Mouse (Mus musculus) MN1 (cell line): ENCODE data around the gene Tmem128.

Experiments
- DNase-seq: peaks from one replicate; pipeline ENCODE4 v3.0.0-alpha.2; 2016; ENCODE audit warnings: low spot score

The Tmem128 gene

DNA sequence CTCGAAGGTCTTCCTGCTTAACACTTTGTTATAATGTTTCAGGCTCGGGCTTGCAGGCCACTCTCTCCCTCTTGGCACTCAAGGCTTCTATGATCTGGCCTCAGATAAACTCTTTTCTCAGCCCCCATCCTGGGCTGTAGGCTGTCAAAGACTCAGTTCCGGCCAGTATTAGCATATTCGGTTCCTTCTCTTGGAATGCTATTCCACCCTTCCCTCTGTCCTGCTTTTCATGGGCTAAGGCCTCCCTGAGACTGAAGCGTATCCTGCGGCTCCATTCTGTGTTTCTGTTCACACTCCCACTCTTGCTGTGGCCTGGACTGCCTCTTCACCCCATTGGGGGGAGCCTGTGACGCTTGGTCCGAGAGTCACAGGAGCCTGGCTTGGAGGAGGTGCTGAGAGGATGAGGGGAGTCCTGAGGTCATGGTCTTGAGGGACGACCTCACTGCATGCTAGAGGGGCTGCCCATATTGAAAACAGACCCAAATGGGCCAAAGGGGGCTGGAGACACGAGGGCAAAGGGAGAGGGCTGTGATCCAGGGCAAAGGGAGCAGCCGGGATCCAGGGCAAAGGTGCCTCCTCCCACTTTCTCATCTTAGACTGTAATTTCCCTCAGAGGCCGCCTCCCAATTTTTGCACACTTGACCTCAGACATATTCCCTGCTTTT is 18.1 kb downstream of the Tmem128 start:
- no peak for DNase-seq

DNA sequence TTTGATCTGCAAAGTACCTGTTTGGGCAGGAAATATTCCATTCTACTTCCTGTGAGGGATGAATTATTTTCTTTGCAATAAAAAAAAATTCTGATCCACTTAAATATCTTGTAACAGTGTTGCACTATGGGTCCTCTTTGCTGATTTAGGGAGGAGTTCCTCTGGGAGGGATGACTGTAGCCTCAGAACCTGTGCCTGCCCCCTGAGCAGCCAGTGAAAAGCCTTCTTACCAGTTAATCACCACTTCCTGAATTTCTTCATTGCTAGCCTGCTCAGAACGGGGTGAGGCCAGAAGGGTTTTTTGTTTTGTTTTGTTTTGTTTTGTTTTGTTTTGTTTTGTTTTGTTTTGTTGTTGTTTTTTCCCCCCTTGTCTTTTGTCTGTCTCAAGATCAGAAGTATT is 20.1 kb downstream of the Tmem128 start:
- DNase-seq: no peak

DNA sequence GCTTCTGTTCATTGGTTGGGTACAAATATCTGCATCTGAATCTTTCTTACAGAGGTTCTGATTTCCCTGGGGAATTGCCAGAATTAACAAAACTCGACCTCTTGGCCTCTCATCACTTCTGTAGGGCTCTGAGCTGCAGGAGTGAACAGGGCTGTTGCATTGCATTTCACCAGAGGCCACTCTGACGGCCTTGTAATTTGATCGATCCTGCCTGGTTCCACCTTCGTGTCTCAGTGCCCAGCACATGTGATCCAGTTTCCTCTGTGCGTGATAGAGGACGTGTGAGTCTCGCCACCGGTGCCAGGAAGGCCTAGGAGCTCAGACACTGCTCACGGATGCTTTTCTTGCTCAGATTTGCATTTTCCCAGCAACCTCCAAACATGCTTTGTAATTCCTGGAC is 25.7 kb downstream of the Tmem128 start:
- peak; percentile 44 for DNase-seq

DNA sequence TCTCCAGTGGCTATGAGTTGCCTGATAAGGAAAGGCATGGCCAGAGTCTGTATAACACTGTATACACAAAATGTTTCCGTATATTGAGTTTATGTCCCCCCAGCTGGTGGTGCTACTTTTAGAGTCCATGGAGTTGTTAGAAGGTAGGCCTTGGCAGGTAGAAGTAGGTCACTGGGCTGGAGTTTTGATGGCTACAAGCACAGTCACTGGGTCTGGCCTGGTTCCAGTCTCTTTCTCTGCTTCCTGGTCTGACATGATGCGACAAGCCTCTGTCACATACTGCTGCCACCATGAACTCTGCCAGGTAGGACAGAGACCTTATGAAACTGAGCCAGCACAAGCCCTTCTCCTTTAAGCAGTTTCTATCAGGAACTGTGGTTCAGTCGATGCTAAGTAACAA is 28.5 kb downstream of the Tmem128 start:
- DNase-seq: no peak

DNA sequence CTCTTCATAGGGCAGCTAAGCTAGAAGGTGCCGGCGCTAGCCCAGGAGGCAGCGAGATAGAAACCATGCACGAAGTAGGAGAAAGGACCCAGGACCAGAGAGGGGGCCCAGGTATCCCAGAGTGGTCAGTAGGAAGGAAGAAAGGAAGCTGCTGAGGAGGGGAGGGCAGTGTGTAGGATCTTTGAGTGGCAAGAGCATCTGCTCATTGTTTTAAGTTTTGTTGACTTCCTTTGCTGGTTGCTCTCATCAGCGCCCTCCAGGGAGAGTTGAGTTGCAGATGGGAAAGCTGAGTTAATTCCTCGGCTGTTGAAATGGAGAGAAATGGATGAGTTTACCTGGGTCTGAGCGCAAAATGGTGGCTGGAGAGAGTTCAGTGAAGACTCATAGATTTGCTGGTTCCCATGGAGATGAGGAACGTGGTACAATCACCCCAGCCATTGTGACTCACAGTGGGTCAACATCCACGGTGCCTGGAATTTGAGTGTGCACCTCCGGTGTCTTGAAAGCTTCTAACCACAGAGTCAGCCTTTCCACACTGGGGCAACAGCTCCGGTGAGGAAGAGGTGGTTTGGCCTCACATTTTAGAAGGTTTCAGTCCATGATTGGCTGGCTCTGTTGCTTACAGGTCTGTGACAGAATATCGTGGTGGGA is 41.9 kb downstream of the Tmem128 start:
- DNase-seq: no peak

DNA sequence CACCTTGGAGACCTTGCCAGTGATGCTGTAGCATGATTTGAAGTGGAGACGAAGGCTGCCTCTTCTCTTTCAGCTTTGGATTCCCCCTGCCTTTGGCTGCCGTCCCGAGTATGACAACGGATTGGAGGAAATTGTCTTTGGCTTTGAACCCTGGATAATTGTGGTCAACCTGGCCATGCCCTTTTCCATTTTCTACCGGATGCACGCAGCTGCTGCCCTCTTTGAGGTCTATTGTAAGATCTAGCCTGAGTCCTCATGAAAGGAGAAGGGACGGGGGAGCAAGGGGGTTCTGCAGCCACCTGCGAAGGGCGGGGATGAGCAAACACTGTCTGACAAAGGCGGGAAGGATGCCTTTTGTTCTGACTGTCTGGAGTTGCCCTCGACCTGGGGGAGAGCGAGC is 42.7 kb downstream of the Tmem128 start:
- no peak for DNase-seq

DNA sequence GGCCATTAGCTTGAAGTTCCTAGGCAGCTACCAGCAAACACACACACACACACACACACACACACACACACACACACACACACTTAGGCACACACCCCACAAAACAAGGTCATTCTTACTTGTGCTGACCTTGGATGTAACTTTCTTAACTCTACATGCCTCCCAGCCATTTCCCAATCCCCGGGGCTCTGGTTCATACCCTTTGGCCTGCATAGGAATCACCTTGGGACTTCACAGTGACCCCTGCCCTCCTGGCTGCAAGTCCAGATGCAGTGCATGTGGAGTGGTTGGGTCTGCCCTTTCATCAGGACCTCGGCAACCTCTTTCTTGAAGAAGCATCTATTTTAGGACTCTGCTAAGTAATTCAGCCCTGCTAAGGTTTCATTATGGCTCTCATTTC is 45.3 kb downstream of the Tmem128 start:
- no peak for DNase-seq

DNA sequence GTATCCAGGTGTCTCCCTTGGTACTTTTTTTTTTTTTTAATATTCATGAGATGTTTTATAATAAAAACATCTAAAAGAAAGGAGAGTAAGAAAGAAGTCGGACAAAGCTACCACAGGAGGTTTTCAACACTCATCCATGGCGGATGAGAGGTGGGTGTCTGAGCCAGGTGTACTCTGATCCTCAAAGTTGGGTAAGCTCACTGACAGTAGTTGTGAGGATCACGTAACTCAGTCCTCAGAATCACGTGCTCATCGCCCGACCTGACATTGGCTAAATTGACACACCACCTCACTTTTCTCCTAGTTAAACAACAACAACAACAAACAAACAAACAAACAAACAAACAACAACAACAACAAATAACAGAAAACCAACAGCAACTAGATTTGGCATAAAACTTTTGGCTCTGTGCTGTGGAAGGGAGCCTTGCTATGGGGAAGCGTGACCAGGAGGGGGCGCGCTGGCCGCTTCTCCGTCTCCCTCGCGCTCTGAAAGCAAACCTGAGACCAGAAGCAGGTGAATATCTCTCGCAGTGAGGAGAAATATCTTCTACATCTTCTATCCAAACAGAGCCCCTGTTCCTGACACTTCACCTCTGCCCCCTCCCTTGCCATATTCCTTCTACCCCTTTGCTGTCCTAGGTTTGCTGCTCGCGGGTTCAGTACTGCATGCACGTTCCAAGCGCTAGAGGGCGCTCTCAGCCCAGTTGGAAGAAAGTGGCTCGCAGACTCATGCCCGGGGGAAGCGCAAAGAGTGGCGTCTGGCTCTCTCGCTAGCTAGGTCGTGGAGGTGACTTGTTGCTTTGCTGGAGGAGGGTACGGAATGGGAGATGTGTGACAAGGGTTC is 47.5 kb downstream of the Tmem128 start:
- peak; percentile 85 for DNase-seq

DNA sequence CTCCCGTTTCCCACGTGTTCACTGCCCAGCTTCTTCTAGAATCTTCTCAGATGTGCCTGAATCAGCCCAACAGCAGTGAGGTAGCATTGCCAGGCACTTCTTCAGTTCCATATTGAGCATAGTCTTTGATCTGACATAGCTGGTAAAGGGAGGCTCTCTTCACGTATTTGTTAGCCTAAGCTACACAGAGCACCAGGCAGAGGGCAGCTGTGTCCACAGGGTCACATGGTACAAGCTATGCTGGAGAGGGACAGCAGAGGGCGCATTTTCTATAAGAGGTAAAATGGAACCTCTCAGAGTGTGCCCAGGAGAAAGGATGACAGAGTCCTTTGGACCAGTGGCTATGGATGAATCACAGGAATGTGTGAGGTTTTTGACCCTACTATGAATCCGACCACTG is 48.9 kb downstream of the Tmem128 start:
- peak; percentile 80 for DNase-seq

DNA sequence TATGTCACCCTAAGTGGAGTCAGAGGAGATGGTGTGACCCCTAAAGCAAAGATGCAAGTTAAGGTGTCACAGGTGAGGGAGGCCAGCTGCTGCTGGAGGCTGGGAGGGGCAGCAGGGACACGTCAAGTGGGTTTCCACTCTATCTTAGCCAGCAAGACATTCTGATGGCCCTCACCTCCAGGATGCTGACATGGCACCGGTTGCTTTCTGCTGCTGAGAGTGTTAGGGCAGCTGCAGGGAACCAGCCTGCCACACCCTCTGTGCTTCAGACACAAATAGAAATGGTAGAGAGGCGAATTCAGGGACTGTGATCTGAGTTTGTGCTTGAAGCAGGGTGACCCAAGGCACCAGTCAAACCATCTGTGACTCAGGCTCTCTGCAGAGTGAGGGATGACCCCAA is 49.8 kb downstream of the Tmem128 start:
- DNase-seq: no peak
